Mouse (Mus musculus) layer of hippocampus, adult 8-10 months (tissue): ENCODE results near the gene Vsig10. TPM values are rescaled to one million over a fixed set of nuclear protein-coding genes. Genes with fewer than 3 reads are reported as not detected.
A peak's percentile ranks its signal among the peaks of the same experiment; 100 is the strongest.
"Not testable (repeated sequence)": the region's sequence is repeated elsewhere in the genome, so short reads cannot be mapped to it uniquely, and the experiment has no call there.

Source experiments
- DNase-seq, 2 experiments: peaks; one replicate each; pipeline ENCODE4 v3.0.0; 2022; ENCODE audit warnings: low spot score in 2 of 2
- total RNA-seq, 4 experiments: library from RNA; stranded (reverse); gene quantifications; 2 replicates each; pipeline ENCODE4 v1.2.4; 2022

Gene Vsig10
- total RNA-seq, 4 experiments from 2014 or later, result 2.1 to 4.8 (median 3.0) TPM

DNA sequence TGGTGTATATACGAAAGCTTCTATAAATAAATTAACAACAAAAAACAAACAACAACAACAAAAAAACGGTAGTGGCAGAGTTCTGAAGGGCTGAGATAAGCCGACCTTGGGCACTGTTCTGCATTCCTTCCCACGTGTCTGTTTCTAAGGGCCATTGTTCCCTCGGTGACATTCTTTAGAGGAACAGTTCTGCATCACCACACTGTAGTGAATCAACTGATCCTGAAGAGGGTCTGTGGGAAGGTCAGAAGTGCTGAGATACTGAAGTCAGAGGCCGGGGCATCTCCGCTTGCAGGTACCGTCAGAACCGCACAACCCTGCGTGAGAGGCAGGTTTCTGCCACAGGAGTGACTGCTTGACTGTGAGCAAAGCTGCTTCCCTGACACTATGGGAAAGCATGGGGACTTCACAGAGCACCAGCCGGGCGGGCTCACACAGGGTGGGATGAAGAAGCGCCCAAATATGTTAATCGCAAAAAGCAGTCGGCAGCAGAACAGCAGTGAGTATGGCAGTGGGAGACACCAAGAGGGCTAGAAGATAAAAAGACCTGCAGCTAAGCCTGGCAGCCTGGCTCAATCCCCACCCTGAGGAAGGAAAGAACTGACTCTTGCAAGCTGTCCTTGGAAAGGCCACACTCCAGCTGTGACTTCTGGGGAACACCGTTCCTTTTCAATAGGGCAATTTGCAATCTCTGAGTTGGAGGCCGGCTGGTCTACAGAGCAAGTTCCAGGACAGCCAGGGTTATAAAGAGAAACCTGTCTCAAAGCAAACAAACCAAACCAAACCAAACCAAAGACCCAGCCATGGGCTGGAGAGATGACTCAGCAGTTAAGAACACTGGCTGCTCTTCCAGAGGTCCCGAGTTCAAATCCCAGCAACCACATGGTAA lies 14.9 kb upstream of the Vsig10 start:
- DNase-seq, result no peak

DNA sequence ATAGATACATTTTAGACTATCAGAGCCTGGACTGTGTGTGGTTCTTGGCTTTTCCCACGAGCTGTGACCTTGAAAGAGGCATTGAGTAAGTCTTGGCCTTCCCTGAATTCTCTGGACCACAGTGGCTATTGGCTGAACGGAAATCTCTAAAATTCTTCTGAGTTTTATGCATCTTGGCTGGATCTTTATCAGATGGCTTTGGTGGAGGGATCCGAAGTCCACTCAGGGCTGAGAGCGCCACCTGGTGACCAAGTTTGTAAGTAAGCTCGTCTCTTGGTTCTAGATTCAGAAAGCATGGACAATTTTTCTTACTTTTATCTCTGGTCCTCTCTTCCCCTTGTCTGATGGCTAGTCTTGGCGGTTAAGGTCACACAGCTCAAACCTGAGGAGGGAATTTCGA lies 13.9 kb upstream of the Vsig10 start:
- DNase-seq, result peak in 1 of 2 experiments; percentile 78

DNA sequence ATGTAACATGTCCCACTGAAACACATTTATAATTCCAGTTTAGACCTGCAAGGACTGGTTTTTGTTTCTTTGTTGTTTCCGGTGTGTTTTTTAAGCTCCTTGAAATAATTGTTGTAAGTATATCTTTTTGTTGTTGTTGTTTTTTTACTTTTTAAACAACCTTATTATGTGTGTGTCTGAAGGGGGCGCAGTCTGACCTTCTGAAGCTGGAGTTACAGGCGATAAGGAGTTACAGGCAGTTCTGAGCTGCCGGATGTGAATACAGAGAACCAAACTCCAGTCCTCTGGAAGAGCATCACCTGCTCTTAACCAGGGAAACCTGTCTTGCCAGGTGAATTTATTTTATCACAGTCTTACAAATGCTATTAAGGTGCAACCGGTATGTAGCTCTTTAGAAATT lies 13.1 kb upstream of the Vsig10 start:
- DNase-seq, result no peak

DNA sequence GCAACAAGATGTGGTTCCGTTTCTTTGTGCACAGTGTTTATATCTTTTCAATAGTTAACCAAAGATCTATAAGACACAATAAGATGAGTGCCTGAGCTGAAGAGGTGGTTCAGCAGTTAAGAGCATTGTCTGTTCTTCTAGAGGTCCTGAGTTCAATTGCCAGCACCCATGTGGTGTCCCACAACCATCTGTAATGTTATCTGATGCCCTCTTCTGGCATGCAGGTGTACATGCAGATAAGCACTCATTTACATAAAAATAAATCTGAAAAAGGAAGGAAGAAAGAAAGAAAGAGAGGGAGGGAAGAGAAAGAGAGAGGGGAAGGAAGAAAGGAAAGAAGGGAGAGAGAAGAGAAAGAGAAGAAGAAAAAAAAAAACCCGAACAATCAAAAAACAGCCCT lies 12.1 kb upstream of the Vsig10 start:
- DNase-seq, result no peak

DNA sequence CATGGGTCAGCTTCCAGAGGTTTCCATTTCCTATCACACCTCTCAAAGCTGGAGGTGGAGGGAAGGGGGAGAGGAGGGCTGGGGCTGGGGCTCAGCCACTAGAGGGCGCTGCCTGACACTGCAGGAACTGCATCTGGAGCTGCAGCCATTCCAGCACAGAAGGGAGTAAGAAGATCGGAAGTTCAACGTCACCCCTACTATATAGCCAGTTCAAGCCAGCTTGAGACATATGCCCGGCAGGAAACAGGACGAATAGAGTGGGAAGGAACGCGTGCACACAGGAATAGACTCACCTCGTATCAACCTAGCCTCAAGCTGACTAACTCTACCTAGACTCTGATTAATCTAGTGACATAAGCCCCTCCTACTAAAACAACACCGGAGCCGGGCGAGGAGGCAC lies 11.2 kb upstream of the Vsig10 start:
- peak in 1 of 2 experiments; percentile 55 for DNase-seq

DNA sequence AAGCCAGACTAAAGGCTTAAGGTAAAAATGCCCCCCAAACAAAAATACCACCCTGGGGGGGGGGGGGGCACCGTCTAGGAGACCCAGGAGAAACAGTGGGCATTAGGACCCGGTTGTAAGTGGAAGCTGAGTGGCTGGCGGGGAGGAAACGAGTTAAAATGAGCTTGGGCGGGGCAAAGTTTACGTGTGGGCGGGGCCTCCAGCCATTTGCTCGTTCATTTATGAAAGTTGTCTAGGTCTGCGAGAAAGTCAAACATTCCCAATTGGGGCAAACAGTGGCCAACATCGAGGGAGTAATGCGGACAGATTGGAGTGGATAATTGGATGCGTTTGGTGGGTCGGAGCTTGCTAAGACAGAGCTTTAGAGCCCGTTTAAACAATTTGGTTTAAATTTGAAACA lies 5.5 kb upstream of the Vsig10 start:
- DNase-seq, result no peak

DNA sequence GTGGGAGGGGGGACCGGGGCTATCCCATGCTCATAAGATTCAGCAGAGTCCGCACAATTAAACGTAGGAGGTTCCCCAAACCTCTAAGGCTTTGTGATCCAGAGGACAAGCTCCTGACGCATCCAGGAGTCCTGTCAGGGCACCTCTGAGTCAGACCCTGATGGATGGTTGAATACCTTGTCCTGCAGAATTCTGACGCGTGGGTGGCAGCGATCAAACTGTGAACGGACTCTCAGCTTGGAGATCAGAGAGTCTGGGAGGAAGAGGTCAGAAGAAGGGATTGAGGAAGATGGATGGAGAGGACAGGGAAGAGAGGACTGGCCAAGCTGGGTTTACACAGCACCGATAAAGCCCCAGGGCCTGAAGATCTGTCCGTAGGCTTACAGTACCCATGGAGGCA lies 5.0 kb upstream of the Vsig10 start:
- no peak for DNase-seq

DNA sequence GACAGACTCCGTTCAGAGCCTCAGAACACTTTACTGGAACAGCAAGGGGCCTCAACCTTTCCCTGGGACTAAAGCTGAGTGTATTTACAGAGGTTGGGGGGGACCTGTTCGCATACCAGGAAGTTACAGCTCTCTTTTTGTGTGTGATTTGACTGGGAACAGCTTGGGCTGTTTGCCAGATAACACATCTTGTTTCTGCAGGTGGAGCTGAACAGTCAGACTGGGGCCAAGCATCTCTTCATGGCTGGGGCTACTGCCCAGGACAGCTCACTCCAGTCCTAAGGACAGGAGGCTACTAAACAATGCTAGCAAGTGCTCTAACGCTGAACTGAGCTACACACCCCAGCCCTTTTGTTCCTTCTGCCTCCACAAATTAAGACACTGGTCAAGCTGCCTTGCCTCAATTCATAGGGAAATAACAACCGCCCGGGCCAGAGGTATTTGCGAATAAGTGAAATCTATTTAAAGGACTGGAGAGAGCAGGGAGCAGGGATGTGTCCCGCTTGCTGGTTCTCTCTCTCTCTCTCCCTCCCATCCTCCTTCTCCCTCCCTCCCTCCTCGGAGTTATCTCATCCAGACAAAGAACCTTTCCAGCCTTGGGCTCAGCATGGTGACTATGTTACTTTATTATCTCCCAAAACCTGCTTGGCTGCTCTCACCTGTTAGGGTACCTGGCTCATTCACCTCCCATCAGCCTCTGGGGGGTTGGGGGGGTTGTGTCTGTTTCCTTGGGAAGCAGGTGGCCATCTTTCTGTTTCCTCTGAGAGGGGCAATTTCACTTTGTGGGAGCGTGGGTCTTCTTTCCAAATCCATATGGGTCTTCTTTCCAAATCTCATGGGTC lies 4.1 kb upstream of the Vsig10 start:
- DNase-seq, result no peak

DNA sequence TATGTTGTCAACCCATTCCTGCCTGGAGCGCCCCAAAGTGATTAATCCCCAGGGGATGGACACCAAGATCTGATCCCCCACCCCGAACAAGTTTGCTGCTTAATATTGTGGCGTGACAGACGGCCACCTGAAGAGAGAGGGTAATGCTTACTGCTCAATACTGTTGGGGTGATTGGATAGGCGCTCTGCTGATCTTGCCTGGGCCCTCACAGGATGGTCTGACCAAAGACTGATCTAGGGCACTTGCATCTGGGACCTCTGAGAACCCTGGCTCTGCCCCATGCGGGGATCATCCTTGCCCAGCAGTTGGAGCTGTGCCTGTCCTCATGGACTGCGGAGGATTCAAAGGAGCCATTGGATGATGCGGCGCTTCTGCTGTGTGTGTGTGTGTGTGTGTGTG lies 4.9 kb downstream of the Vsig10 start:
- DNase-seq, result no peak

DNA sequence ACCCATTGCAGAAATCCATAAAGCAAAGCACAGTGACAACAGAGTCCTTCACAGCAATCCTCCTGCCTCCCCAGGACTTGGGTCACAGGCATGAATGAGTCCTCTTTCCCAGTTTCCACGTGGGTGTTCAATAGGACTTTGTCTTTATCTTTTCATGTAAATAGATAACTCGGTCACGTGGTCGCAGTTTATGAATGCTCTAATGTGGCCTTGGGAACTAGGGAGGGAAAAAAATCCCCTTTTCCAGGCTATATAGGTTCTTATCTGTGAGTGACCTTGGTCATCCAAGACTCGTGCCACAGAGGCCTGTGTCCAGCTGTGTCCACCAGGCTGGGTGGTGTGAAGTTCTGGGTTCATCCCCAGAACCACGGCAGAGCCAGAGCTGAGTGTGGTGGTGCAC lies 7.5 kb downstream of the Vsig10 start:
- no peak for DNase-seq

DNA sequence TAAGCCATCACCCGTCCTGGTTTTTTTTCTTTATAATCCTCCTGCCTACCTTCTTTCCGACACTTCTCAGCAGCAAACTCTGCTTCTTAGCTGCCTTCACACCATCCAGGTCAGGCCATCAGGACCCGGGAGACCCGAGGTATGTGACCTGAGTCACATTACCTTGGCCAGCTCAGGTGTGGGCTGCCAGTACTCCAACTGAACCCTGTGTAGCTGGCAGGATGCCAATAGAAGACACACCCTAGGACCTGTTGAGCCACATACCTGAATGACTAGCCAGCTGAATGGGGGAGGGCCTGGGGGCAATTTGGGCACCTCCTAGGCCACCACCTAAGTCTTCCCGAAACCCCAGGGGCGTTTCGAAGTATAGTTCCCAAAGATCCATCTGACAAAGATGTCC lies 11.6 kb downstream of the Vsig10 start:
- DNase-seq, result no peak

DNA sequence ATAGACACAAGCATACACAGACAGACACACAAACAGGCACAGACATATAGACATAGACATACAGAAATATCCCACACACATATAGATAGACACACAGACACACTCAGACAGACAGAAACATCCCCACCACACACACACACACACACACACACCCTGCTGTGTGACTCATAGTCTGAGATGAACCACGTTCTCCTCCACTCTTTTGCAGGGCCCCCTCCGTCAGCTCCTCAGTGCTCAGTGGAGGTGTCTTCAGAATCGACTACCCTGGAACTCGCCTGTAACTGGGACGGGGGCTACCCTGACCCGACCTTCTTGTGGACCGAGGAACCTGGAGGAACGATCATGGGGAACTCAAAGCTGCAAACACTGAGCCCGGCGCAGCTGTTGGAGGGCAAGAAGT lies 19.1 kb downstream of the Vsig10 start:
- DNase-seq, result no peak

DNA sequence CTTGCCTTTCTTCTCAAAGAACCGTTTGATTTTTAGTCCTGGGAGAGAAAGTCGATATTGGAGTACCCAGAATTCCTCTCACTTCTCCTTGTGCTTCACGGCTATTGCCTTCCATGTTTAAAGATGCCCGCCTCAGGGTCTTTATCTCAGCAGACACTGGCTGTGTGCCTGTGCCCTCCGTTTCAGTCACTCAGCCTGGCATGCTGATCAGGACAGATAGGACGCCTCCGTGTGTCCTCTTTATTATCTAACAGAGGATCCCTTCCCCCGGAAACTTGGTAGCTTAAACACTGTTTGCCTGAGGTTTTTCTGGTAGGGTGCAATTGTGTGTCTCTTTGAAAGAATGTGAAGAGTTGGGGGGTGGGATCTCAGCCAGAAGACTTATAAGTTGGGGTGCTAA lies 19.6 kb downstream of the Vsig10 start:
- DNase-seq, result no peak

DNA sequence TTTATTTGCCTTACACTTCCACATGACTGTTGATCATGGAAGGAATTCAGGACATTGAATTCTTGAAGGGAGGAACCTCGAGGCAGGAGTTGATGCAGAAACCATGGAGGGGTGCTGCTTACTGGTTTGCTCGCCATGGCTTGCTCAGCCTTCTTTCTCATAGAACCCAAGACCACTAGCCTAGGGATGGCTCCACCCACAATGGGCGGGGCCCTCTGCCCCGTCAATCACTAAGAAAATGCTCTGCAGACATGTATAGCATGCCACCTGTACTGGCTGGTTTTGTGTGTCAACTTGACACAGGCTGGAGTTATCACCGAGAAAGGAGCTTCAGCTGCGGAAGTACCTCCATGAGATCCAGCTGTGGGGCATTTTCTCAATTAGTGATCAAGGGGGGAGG lies 21.2 kb downstream of the Vsig10 start:
- no peak for DNase-seq

DNA sequence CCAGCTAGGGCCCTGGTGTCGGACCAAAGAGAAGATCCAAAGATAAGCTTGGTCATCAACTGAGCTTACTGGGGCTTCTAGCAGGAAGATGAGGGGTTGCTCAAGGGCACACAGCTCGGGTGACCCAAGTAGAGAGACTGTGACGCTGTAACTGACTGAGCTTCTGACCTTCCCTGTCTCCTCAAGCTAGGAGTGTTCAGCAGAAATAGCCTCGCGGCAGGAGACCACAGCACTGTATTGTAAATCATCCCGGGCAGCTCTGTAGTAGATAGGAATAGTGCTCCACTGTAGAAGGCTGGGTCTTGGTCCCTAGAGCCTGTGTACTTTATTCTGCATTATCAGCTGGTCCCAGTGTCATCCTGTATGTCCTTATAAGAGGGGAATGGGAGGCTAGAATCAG lies 23.0 kb downstream of the Vsig10 start:
- no peak for DNase-seq

DNA sequence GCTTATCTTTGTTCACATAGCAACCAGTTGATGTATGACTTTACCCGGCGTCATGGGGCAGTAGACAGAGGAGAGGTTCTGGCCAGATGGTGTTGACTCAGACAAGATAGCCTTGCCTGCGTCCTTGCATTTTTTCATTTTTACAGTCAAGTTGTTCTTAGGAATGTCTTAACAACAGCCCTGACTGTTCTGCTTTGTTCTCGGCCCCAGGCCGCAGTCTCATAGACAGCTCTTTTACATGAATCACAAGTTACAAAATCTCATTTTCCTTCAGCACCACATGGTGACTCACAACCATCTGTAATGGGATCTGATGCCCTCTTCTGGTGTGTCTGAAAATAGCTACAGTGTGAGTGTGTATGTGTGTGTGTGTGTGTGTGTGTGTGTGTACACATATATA lies 25.6 kb downstream of the Vsig10 start:
- not testable (repeated sequence) for DNase-seq

DNA sequence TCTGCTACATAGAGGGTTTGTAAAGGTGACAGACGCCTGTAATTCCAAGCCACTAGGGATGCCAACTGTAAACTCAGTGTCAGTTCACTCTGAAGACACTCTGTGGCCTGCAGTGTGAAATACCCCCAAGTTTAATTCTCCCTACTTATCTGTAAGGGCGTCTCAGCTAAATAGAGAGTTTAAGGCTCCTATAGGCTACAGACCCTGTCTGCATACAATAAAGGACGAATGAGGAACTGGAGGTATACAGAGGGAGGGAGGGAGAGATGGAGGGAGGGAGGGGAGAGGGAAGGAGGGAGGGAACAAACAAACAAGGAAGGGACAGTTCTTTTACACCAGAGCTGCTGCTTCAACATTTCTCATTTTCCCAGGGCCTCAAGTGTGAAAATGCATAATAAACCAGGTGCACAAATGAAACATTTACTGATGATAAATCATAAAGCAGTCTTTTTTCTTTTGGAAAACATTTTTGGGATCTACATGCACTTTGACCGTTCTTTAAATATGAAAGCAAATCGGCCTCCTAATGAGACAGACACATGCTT lies 26.6 kb downstream of the Vsig10 start:
- DNase-seq, result no peak

DNA sequence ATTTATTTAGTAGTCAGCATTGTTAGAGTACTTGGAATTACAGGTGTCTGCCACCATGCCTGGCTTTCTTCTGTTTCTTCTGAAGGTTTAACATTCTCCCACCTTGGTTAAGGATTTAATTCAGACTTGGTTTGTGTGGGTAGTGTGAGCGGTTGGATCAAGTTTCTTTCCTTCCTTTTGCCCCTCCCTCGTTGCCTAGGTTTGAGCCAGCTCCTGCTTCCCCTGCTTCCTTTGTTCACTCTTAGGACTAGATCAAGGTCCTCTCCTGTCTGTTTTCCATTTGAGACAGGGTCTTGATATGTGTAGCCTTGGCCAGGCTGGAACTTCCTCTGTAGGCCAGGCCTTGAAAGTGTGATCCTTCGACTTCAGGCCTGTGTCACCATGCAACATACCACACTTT lies 27.4 kb downstream of the Vsig10 start:
- DNase-seq, result no peak

DNA sequence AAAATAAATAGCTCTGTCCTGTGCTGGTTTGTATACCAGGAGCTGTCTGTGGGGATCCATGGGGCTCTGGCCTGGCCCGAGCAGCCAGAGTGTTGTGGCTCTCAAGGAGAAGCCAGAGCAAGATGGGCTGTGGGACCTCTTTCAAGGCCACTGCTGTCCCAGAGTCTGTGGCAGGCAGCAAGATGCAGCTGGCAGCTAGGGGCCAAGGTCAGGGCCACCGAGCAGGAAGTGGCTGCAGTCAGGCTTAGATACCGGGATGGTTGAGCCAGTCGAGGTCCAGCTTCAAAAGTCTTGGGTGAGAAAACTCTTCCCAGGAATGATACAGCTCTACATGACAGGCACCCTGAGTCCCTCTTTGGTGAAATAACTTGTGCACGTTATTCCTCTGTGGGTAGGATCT lies 28.1 kb downstream of the Vsig10 start:
- DNase-seq, result no peak

DNA sequence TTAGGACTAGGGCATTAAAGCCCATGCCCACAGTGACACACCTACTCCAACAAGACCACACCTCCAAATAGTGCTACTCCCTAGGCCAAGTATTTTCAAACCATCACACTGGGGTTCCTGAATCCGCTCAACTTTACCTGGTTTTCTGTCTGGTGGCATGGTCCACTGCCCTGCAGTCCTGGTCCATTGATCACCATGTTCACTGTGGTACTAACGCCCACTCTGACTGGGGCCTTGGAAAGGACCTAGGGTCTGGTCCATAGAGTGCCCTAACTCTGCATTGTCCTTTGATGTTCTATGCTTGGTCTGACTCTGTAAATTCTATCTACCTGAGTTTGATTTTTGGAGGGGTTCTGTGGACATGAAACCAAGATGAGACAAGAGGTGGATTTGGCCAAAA lies 29.0 kb downstream of the Vsig10 start:
- no peak for DNase-seq

DNA sequence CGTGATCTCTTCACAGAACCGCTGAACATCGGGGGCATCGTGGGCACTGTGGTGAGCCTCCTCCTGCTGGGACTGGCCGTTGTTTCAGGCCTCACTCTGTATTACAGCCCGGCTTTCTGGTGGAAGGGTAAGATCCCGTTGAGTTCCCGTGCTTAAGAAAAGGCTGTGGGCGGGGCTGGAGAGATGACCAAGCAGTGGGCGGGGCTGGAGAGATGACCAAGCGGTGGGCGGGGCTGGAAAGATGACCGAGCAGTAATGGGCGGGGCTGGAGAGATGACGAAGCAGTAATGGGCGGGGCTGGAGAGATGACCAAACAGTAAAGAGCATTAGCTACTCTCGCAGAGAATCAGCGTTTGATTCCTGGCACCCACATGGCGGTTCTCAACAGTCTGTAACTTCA lies 29.4 kb downstream of the Vsig10 start:
- peak in 1 of 2 experiments; percentile 49 for DNase-seq

DNA sequence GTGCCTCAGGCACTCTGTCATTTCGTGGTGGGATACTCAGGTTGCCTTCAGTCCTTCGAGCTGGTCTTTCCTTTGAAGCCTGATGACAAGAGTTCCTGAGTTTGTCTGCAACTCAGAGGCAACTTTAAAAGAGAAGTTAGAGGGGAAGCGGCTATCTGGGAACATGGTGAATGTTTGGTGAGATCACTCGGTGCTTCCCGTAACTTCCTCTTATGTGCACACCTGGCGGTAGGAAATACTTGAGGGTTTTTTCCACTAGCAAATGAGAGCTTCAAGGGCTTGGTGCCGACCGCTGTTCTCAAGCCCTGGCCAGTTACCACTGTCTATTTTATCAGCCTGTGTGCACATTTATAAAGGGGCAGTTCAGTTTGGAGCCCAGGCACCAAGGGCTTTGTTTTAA lies 35.2 kb downstream of the Vsig10 start:
- no peak for DNase-seq
